Mouse (Mus musculus): ENCODE measurements around the gene 4930578G10Rik. TPM values are rescaled to one million over a fixed set of nuclear protein-coding genes. Genes with fewer than 3 reads are reported as not detected.
A peak's percentile ranks its signal among the peaks of the same experiment; 100 is the strongest.
"Not testable (repeated sequence)": the region's sequence is repeated elsewhere in the genome, so short reads cannot be mapped to it uniquely, and the experiment has no call there.

4930578G10Rik gene
- total RNA-seq (2021) = not detected

DNA sequence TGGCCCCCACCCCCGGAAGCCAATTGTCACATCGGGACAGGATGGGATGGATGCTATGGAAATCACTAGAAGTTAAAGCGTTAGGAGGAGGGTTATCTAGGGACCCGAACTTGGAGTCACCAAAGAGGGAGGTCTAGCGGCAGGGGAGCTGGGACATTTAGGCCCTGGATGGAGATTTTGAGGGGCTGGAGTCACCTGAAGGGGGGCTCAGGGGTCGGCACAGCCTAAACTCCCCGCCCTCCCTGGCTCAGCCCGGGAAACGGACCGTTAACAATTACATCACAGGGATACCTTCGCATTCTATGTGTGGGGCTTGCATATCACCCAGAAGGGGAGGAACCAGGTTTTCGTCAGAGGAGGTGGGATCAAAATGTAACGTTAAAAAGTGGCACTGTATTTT, at the start of gene 4930578G10Rik:
TSS of gene 4930578G10Rik (plus strand) at position 301 of the 400 bp plus-strand sequence.
- DNase-seq = not testable (repeated sequence)

DNA sequence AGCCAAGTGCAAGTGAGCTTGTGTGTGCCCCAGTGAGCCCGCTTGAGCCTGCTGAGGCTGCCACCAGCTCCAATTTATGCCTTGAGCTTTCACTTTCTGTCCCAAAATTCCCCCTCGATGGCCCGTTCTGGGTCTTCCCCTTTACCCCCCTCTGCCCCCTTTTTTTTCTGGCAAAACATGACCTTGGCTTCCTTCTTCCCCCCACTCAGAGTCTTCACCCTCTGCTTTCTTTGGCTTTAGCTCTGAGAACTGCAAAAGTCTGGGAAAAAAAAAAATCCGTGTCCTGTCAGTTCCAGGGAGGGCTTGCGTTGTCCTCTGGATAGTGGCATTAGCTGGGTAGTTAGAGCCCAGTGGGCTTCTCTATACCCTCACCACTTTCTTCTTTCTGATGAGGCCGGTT, 21.1 kb downstream of the 4930578G10Rik start, which contains the start of gene Ccl19:
TSS of gene Ccl19 (minus strand) at position 101 of the 400 bp plus-strand sequence.
- not testable (repeated sequence) for DNase-seq

DNA sequence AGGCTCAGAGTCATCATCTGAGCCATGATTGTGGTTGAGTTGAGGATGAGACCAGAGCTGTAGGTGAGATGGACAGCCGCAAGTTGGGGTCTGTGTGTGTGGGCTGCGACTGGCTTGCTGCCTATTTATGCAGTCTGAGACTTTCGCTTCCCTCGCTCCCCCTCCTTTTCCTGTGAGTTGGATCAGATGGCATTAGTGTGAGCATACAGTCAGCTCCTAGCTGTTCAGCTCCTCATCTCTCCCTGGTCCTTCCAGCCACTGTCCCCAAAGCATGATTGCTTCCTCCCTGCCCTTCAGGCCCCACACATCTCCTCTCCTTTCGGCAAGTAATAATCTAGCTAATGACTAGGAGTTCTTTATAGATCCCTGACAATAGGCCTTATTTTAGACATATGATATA, 38.5 kb downstream of the 4930578G10Rik start, which contains the start of gene Ccl21a:
TSS of gene Ccl21a (minus strand) at position 101 of the 400 bp plus-strand sequence.
- not testable (repeated sequence) for DNase-seq

DNA sequence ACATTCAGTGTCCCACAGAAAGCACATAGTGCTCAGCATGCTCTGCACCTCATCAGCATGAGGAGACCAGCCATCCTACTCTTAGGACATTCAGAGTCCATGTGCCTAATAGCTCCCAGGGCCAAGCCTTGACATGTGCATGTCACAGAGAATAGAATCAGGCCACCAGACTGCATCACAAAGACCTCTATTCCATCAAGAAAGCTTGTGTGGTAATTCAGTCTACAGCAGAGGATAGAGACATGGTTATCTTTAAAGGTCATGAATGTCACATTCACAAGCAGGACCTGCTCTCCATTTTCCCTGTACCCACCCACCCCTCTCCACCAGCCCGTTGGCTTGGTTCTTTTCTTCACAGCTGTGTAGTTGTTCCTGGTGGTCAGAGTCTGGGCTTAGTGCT, 118.4 kb downstream of the 4930578G10Rik start, which contains the start of gene Fam205a1:
TSS of gene Fam205a1 (minus strand) at position 101 of the 400 bp plus-strand sequence.
- not testable (repeated sequence) for DNase-seq

DNA sequence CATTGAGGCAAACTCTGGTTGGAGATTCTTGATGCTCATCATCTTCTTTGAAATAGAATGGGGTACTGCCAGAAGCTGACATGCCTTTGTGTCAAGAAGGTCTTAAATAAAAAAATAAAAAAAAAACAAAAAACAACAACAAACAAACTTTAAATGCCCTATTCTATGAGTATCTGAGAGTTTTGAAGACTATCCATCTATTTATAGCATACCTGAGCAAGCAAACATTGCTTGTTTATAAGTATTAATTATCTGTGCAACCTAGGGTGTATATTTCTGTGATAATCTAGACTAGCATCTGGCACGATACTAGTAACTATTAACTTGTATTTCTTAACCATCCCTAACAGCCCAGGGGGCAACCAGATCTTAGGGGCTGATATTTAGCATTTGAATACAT, 121.3 kb downstream of the 4930578G10Rik start, which contains the start of gene Gm12394:
TSS of gene Gm12394 (minus strand) at position 101 of the 400 bp plus-strand sequence.
- not testable (repeated sequence) for DNase-seq

DNA sequence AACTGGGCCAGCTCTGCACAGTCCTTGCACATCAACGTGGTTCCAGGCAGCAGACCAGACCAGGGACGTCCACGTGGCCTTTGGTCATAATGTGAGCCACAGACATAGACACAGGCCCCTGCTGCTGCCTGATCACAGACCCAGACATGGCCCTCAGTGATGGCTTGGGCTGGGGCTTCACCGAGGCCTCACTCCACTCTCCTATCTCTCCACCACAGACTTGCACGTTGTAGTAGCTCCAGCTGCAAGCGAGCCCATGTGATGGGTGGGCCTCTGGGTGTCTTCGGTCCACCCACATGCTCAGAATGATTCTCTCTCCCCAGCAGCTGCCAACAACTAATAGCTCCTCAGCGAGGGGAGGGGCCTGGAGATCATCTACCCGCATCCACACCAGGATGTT, 125.1 kb downstream of the 4930578G10Rik start:
- DNase-seq = not testable (repeated sequence)

DNA sequence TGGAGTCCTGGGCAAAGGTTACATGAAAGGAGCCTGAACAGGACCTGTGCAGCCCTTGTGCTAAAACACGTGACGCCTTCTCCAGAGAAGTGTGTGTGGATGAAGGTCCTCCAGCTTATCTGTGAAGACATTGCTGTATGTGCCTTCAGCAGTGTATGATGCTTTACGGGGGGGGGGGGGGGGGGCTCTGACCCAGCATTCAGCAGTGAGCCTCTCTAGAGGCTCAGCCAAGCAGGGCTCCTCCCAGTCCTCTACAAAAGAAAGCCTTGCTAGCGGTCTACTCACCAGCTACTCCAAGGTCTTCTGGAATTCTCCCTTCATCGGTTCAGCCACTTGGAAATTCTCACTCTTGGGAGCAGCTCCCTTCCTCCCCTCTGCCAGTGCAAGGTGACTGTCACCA, 128.1 kb downstream of the 4930578G10Rik start:
- DNase-seq = not testable (repeated sequence)

DNA sequence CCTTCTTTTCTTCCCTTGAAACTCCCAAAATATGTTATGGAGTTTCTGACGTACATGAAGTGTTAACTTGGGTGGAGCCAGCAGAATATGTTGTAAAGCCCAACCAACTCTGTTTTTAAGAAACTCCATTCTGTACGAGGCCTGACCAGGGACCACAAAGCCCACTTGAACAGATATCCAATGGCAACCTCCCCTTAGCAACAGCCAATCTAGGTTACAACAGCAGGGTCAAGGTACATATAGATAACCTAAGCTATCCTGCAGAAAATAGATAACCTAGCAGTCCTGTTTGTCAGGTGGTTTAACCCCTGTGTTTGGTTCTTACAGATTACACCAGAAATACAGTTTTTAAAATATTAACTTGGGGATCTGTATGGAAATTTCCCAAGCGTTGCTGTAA, 132.0 kb downstream of the 4930578G10Rik start:
- DNase-seq = no peak

DNA sequence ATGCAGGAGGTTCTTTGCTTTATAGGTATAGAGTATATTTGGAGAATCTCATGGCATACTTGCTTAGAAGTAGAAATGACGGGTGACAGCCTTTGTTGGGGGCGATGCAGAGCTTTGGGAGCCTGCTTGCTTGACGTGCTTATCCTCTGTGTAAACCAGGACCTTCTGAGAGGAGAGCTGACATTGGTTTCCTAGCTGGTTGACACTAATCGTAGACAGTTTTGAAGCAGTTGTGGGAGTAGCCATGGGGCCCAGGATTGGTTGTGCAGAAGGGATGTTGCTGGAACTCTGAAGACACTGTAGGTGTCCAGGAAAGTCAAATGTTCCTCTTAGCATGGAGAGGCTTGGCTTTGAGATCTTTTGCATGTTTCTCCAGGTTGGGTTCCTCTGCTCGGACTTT, 132.8 kb downstream of the 4930578G10Rik start:
- DNase-seq = no peak

DNA sequence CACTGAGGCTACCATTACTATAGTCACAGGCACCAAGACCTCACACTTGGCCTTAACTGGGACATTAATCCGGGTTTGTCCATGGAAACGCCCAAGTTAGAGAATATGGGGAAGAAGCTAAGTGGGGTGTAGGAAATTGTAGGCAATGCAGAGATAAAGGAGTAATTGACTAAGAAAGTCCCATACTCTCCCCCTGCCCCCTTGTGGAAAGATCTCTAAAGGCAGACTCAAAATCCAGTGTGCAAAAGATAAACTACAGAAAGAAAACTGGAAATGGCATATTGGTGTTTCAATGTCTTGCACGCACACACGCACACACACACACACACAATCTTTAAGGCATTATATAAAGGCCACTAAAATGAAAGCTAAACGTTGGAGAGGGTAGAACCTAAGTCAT, 135.4 kb downstream of the 4930578G10Rik start:
- no peak for DNase-seq

DNA sequence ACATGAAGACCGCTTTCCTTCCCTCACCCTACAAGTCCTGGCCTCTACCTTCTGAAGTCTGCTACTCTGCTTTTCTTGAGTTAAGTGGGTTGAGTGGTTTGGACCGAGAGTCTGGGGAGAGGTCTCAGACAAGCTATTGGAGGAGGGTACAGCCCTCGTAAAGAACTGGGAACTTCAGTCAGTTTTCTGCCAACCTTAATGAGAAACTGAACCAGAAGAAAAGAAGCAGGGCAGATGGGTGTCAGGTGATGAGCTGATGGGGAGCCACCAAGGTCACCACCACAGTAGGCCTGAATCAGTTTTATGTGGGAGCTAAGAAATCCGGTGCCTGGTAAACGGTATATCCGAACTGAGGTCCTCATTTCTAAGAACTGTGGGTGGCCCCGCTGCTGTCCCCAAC, 136.8 kb downstream of the 4930578G10Rik start:
- no peak for DNase-seq

DNA sequence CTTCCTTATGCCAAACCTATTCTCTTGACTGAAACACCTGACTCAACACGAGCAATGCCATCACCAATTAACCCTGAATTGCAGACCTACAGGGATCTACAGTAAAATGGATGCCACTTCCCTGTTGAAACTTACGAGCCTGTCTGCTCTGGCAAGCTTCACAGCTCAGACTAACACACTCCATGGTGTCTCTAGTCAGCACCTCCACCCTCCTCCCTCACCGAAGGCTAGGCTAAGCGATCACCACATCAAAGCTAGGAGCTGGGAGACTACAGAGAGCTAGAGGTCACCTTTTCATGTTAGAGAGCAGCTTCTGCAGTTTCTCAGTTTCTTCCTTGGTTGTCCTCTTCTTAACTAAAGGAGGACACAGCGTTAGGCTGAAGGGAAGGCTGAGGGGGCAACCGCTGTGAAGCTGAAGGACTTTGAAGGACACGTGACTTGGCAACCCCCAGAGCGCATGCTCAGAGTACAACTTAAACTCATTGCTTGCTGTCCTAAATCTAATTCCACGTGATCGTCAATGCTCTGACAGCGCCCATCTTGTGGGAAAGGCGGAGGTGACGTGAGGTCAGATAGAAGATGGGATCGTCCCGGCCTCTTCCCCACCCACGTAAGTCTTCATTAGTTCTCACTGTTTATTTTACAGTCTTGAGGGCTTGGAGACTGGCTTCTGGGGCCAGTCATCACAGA, 137.5 kb downstream of the 4930578G10Rik start:
- DNase-seq = peak; percentile 14

DNA sequence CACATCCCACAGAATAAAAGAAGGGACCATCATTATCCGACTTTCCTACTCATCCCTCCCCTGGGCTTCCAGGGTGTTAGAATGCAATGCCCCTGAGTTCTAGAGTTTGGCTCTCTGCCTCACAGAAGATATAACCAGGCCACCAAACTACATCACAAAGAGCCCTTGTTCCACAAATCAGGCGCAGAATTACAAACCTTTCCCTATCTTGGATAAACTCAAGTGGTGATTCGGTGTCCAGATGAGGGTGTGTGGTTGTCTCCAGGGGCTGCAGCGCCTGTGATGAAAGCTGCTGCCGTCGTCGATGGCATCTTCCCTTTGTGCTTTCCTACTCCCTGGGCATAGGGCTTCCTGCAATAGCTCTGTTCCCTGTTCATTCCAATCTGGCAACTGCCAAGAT, 138.8 kb downstream of the 4930578G10Rik start, which contains the start of gene Fam205c:
TSS of gene Fam205c (minus strand) at position 101 of the 400 bp plus-strand sequence.
- DNase-seq = no peak

DNA sequence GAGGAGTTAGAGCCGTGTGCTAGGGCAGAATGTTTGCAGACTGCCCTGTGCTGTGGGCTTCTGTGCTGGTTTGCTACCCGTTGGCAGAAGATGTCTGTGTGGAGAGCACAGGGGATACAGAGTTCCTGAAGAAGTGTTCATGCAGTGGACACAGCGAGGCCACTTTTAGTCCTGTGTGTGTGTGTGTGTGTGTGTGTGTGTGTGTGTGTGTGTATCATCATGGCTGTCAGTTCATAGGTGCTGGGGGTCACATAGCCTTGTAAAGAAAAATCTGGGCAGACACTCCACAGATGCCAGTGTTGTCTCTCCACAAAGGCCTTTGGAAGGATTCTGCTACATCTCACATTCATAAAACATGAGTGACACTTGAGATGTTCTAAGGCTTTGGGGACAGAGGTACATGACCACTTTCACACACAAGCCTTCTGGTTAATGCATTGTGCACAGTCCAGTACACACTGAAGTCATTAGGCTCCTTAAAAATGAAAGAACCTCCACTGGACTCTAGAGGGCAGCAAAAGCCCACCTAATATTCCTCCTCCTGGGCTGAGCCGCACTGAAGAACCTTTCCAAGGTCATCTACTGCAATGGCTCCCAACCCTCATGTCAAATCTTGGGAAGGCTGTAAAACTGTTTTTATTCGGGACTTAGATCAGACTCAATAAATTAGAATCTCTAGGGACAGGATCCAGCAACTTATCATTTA, 141.4 kb downstream of the 4930578G10Rik start:
- peak; percentile 69 for DNase-seq

DNA sequence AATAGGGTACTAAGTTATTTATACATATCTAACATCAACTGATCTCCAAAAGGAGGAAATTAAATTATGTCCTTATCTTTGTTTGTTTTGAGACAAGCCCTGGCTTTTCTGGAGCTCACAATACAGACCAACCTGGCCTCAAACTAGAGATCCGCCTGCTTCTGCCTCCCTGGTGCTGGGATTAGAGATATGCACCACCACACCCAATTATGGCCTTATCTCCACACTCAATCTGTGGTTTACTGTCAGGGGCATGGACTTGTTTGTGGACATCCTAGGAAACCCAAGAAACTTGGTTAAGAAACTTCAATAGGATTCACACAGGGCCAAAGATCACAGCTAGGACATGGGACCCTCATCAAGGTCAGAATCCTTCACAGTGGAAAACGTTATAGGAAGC, 142.3 kb downstream of the 4930578G10Rik start:
- DNase-seq = no peak

DNA sequence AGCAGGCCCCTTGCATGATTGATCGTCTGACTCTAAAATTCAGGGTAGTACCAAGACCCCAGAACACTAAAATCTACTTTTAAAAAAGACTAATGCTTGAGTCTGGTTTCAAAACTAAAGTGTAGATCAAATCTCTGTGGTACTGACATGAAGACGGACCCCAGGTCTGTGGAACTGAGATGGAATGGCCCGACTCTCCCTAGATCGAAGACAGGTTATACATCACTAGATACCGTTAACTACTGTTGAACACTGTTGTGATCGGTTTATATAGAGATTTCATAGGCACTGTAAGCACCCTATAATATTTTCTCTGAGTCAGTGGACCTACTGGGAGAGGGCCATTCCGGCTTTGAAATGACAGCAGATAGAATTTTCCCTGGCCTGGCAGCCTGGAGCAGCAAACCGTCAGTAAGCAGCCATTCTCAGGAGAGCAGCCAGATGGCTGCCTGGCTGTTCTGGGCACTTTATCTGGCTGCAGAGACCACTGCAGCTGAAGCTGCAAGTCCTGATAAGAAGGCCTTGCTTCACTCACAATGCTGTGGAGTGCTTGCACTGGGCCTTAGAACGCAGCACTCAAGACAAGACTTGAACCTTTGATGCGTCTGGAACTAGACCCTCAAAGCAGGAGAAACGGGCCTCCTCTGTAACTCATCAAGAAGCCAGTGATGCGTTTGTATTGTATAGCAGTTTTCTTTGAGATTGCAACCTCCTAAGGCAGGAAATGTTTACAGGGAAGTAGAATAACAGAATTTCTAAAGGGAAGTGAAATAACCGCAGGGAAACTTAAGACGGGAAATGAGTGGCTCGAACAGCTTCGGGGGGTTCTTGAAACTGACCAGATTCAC, 144.7 kb downstream of the 4930578G10Rik start:
- DNase-seq = no peak

DNA sequence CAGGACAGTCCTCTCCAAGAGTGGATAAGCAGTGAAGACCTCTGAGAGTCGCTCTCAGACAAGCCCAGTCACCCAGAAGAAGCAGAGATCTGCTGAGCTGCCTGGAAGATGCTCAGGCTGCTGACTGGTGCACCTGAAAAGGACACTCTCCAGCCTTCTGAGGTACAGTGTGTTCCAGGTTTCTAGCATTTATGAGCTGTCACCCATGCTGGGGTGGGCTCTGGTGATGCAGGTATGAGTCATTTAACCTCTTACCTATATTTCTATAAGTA, 145.3 kb downstream of the 4930578G10Rik start:
- no peak for DNase-seq

DNA sequence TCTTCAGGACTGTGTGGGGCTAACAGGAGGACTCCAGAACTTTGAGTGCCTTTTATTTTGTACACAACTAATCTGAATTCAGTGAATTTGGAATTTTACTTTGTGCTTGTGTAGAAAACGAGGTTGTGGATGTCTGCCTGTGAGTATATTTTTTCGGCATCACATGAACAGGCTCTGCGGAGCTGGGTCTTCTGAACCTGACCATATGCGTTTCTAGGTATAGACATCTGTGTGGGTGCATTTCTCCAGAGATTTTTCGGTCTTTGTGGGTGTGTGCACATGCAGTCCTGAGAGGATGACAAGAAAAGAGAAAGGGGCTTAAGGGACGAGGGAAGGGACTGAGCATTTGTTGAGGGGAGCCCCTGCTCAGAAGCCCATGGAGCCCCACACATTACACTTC, 151.6 kb downstream of the 4930578G10Rik start:
- DNase-seq = no peak

DNA sequence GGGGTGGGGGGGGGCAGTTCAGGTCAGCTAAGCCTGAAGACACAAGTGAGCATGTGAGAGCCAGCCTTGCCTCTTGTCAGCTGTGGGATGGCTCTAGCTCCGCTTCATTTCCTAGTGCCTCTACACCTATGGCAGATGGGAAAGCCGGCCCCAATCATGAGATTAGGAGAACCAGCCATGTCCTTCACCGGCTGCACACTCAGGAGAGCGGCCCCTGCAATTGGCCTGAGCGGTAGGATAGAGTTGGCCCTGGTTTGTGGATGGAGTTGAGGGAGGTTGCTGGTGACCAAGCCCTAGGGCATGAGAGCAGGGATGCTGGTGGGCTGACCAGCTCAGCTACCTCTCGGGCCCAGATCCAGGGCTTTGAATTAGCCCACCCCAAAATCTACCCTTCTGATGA, 153.5 kb downstream of the 4930578G10Rik start:
- DNase-seq = no peak

DNA sequence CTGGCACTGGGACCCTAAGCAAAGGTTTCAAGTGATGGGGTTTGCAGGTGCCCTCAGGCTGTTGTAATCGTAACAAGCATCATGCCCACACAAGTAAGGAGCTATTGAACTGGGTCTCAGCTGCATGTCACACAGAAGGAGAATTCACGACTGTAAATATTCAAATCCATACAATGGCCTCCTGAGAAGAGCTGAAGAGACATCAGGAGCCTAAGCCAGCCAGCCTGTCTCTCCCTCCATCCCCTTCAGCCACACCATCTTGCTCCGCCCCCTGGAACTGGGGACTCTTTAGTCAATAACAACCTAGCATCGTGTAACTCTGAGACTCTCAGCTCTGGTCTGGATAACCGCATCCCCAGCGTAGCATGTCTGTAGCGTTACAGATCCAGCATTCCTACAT, 155.8 kb downstream of the 4930578G10Rik start:
- DNase-seq = no peak

DNA sequence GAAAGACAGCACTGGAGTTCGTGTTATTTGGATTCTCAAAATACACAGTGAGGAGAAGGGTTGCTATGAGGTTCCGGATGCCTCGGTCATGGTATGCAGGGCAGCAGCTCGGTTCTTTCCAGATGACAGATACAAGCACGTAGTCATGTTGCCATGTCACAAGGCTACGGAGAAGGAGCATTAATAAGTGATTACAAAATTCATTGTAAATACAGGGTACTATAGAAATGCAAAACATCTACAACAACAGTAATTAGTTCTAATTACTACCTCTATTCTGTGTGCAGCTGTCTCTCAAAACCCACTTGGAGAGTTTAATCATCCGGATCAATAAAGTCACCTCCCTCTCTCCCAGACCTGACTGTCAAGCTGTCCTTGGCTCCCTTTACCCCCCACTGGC, 159.8 kb downstream of the 4930578G10Rik start:
- DNase-seq = no peak

Data from heart, postnatal 4 days (tissue).